Mouse (Mus musculus): ENCODE data around the gene Dnlz. TPM values are rescaled to one million over a fixed set of nuclear protein-coding genes. Genes with fewer than 3 reads are reported as not detected.

Gene Dnlz
- total RNA-seq (2023): 3.6 and 3.8 TPM in 2 replicates

DNA sequence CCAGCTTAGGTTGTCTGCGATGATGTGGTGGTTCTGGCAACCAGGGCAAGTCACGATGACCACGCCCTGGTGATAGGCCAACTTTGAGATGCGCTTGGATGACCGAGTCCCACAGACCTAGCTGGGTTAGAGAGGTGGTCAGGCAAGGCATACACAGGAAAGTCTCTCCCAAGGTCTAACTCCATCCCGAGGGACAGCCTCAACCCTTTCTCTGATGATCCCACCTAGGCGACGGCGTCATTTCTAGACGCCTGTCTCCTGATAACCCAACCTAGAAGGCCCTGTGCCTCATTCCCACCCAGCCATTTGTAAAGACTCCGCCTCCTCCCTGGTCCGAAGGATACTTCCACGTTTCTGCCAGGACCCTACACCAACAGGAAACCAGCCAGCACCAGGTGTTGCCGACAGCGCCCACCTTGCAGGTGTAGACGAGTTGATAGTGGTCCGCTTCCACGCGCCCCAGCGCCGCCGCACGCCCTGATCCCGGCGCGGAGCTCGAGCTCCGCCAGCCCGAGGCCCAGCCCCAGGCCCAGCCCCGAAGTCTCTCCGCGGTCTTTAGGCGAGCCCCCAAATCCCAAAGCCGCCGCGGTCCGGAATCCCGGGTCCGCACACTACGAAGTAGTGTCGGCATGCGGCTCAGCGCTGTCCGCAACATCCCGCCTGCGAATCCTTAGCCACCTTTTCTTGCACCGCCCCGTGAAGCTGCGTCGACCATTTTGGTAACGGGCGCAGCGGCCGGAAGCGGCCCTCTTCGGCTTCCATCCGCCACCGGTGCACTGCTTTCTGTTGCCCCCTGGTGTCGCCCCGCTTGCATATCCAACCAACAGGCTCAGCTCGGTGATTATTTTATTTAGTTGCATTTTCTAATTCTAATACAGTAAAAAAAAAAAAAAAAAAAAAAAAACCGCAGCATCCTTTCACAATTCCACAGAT, at the start of gene Dnlz:
TSS of gene Dnlz (minus strand) at position 753 of the 933 bp plus-strand sequence.

DNA sequence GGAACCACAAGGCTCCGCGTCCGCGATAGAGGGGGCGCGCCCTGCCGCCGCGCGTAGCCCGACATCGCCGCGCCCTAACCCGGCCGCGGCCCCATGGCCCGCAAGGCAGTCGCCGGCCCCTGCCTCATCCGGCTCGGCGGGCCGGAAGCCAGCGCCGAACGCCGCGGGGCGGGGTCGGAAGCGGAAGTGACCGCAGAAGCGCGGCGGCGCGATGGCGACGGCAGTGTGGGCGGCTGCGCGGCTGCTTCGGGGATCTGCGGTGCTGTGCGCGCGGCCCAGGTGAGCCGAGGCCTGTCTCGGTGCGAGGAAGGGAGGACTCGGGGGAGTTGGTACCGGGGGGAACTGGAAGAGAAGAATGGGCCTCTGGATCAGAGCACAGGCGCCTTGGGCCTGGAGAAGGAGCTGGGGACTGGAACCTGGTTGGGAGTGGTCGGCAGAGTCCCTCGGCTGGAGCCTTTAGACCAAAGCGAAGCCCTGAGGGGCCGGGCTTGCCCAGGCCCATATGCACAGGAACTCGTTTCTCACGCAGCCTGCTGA, 37.3 kb upstream of the Dnlz start, which contains the start of the genes Entr1 and Pmpca:
TSS of gene Entr1 (minus strand) at position 163 of the 537 bp plus-strand sequence.
TSS of gene Pmpca (plus strand) at position 186 of the 537 bp plus-strand sequence.

DNA sequence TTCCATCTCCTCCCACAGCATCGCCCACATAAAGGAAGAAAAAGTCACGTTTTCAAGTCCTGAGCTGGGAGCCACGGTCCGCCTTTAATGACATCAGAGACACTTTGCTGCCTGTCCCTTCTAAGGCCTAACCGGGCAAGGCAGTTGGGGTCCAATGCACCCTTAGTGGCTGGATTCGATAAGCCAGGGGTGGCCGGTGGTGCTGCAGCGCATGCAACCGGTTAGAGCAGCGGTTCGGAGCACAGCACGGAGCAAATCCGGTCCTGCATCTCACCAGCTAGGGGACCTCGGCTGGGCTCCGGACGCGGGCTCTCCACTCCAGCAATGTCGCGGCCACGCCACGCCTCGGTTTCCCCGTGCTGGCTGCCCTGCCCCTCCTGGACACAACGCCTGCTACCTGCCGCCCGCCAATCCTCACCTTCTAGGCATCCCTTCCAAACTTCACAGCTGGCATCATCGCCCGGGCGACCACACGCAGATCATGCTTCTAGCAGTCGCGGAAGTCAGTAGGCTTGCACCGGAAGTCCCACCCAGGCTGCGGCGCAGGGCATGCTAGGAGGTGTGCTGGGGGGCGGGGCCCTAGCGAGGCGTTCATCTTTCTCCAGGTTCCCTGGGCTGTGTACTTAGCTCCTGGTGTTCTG, 28.3 kb upstream of the Dnlz start, which contains the start of gene Snapc4:
TSS of gene Snapc4 (minus strand) at position 523 of the 641 bp plus-strand sequence.

DNA sequence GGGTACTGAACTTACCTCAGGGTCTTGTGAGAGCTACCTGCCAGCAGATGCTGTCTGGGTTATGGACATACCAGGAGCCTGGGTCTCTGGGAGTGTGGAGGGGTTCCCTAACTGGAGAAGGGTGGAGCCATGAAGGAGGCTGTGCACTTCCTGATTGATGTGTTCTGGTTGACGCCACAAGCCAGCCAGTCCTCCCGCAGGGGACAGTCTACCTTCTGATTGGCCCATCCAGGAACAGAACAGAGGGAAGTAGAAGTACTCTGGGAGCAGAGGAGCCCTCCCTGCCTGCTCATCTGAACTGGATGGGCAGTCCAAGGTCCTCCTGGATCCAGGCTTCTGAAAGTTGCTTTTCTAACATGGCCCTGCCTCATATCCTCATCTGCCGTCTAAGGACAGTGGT, 8.9 kb upstream of the Dnlz start, which contains the start of gene Card9:
TSS of gene Card9 (minus strand) at position 147 of the 400 bp plus-strand sequence.

DNA sequence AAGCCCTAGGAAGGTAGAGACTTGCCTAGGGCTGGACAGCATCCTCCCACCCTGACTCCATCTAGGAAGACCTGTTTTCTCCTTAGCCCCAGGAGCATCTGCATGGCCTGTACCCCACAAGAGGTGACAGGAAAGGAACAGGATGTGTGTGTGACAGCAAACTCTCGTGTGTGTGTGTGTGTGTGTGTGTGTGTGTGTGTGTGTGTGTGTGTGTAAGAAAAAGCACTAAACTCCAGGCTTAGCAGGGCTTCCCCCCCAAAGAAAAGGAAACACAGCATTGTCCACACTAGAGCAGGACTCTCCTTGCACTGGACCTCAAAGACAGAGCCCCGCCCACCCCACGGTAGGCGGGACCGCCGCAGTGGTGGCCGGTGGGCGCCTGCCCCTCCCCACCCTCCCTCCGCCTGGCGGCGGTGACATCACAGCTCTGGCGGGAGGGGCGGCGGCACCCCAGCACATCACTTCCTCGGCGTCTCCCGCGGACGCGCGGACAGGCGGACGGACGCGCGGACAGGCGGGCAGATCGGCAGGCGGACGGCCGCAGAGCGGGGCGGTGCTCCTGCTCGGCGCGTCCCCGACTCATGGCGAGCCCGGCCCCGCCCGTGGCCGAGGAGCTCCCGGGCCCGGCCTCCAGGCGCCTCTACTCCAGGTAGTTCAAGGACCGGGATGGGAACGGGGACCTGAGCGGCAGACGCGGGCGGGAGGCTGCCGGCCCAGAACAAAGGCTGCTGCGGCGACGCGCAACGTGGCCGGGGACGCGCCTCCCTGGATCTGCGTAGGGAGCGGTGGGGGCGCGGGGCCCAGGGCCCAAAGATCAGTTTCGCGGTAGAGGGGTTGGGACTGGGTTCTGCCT, 36.6 kb downstream of the Dnlz start, which contains the start of gene Gpsm1:
TSS of gene Gpsm1 (plus strand) at position 444 of the 853 bp plus-strand sequence.

Other genes with a start within 250 kb of the Dnlz start
- gene Nacc2, start 228.9 kb downstream of the Dnlz start, total RNA-seq (2023): 1.0 and 1.5 TPM in 2 replicates
- gene Lhx3, start 143.8 kb downstream of the Dnlz start, total RNA-seq (2023): not detected in 2 replicates
- 1.7 and 2.0 TPM in 2 replicates for gene Qsox2, start 114.6 kb downstream of the Dnlz start, total RNA-seq (2023)
- not detected in 2 replicates for gene Ccdc187, start 57.6 kb downstream of the Dnlz start, total RNA-seq (2023)
- 25.3 and 46.5 TPM in 2 replicates for gene Gpsm1, start 36.6 kb downstream of the Dnlz start, total RNA-seq (2023)
- 168 and 193 TPM in 2 replicates for gene Card9, start 8.8 kb upstream of the Dnlz start, total RNA-seq (2023)
- 11.2 and 22.6 TPM in 2 replicates for gene Snapc4, start 28.5 kb upstream of the Dnlz start, total RNA-seq (2023)
- 91.6 and 110 TPM in 2 replicates for gene Entr1, start 37.2 kb upstream of the Dnlz start, total RNA-seq (2023)
- gene Pmpca, start 37.2 kb upstream of the Dnlz start, total RNA-seq (2023): 53.3 and 70.5 TPM in 2 replicates
- 13.9 and 24.1 TPM in 2 replicates for gene Inpp5e, start 57.1 kb upstream of the Dnlz start, total RNA-seq (2023)
- gene Sec16a, start 93.1 kb upstream of the Dnlz start, total RNA-seq (2023): 54.5 and 65.3 TPM in 2 replicates
- 232 and 234 TPM in 2 replicates for gene Notch1, start 164.6 kb upstream of the Dnlz start, total RNA-seq (2023)
- 2.5 and 8.7 TPM in 2 replicates for gene Egfl7, start 227.9 kb upstream of the Dnlz start, total RNA-seq (2023)
- gene Gm20532, start 234.5 kb upstream of the Dnlz start, total RNA-seq (2023): not detected in 2 replicates